Mouse (Mus musculus) kidney, postnatal 25 days (tissue): ENCODE data around the gene Gngt1.
A peak's percentile ranks its signal among the peaks of the same experiment; 100 is the strongest.

ENCODE experiments used
- DNase-seq, 2 experiments: peaks; one replicate each; pipeline ENCODE4 v3.0.0; 2021; ENCODE audit warnings: mixed read lengths in 2 of 2

Gene Gngt1

DNA sequence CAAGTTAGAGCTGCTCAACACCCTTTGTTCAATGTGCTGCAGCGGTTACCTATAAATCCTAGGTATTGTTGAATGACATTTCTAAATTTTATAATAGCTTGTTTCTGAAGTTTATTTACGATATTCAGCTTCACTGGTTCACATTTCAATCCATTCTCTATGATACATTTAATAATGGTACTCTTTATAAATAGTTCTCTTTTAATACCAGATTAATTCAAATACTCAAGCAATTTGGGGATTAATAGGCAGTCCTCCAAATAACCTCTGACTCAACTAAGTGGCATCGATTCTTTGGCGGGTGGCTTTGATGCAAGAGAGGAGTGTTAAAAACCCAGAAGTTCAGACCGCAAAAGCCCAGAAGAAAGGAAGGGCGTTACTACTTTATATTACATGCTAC, at the start of gene Gngt1:
Gene Gngt1 (plus strand): TSS at position 301 of the 400 bp plus-strand sequence.
- DNase-seq: no peak

GRCm38 (mm10) chr6:3954969-3955368, 38.6 kb upstream of the Gngt1 start:
- DNase-seq: no peak

- DNase-seq: peak; percentile 33 to 44
Measured at GRCm38 (mm10) chr6:3967676-3968626, 25.6 kb upstream of the Gngt1 start.

DNA sequence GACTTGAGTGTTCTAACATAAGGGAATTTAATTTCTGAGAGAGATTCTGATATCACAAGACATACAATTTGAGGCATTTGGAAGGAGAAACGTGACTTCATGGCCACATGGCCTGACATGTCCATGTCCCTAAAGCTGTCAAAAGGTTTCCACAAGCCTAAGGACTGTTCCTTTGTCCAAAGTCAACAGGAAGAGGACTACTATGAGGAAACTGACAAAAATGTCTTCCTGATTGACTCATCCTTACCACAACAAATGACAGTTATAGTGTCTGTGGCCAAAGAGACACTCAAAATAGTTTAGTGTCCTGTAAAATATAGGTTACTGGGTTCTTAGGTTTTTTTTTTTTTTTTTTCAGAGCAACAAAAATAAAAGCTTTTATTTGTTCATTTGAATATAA, 19.9 kb upstream of the Gngt1 start:
- no peak for DNase-seq

GRCm38 (mm10) chr6:3982661-3983284, 10.8 kb upstream of the Gngt1 start:
- no peak for DNase-seq

GRCm38 (mm10) chr6:3988750-3989149, 4.8 kb upstream of the Gngt1 start, which contains the start of gene Tfpi2:
TSS of gene Tfpi2 (minus strand) at chr6:3988919.
- peak in 1 of 2 experiments; percentile 57 for DNase-seq

DNA sequence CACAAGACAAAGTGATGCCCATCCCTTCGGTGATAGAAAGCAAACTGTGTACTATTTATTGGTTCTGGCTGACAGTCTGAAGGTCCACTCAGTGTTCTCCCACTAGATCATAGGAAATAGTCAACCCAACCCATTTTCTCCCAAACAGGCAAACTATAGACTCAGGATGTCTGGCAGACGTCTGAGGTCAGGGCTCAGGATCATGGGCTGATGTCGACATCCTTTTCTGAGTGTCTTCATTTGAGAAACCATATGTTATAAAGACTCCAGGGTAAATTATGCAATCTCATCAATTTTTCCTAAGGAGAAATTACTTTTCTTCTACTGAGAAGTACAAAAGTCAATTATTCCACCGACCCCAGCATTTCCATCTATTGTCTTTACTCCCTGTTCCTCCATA, 4.5 kb downstream of the Gngt1 start:
- DNase-seq: no peak

GRCm38 (mm10) chr6:3999296-3999695, 5.7 kb downstream of the Gngt1 start:
- DNase-seq: peak in 1 of 2 experiments; percentile 2

DNA sequence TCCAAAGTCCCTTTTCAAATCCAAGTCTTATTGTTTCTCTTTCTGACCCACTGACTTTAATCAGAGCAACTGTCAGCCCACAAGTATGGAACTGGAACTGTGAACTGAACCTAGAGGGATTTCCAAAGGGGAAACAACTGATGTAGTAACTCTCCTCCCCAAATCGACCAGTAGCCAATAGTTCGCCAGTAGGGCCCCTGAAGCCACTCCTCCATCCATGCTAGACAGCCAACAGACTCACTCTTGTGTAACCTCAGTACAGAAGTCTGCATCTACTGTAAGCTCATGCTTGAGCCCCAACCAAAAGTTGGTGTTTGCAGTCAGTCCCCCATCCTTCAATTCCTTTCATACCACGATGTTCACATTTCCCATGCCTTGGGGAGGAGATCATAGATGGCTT, 7.1 kb downstream of the Gngt1 start:
- DNase-seq: no peak

DNA sequence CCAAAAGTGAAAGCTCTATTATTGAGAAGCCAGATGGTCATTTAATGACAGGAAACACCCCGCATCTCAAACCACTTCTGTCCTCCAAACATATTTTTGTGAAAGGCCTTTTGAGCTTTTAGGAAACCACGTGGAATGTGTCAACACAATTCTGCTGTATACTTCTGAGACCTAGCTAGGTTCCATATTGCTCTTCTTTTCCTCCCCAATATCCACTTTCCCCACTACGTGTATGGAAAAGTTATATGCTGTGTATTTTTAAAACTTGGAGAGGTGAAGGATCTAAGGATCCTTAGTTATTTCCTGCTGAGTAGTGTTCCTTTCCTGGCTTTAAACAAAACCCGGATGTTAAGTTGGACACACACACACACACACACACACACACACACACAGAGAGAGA, 9.9 kb downstream of the Gngt1 start:
- DNase-seq: peak in 1 of 2 experiments; percentile 5

DNA sequence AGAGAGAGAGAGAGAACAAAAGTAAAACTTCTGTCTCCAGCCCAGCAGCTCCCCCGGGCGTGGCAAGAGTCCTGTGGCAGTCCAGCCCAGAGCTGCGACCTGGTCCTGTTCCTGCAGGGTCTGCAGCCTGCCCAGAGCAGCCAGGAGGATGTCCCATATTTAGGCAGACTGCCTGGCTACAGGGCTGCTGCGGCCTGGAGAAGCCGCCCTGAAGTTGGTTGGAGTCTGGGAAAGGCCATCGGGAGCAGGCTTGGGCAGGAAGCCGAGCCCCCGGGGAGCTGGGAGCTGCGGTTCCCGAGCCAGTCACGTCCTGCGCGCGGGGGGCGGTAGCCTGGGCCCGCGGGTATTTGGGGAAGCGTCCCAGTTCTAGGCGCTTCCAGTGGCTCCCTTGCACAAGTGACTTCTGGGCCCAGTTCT, 10.3 kb downstream of the Gngt1 start, which contains the start of gene Gng11:
Gene Gng11 (plus strand): TSS at position 15 of the 417 bp plus-strand sequence.
- peak; percentile 78 to 91 for DNase-seq

GRCm38 (mm10) chr6:4004808-4005207, 11.2 kb downstream of the Gngt1 start:
- DNase-seq: no peak

- peak in 1 of 2 experiments; percentile 7 for DNase-seq
Measured at GRCm38 (mm10) chr6:4008501-4009040, 15.0 kb downstream of the Gngt1 start.

GRCm38 (mm10) chr6:4009548-4009947, 16.0 kb downstream of the Gngt1 start:
- DNase-seq: peak; percentile 18 to 43

DNA sequence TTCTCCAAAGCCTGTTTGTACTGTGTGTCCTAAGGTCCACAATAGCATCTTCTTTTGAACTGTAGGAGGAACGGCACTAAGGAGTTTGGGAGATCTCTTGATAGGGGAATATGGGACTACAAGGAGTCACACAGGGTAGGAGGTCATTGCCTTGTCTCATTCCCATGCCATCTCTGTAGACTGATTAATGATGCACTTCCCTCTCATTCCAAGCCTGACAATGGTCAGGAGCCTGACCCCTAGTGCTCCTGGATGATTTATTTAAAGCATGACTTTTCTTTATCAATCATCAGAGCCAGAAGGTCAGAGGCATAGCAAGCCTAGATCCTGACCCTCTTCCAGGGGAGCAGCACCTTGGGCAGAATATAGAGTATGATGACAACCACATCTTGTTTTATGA, 29.1 kb downstream of the Gngt1 start:
- DNase-seq: peak; percentile 5 to 31

- no peak for DNase-seq
Measured at GRCm38 (mm10) chr6:4026367-4026766, 32.8 kb downstream of the Gngt1 start.

DNA sequence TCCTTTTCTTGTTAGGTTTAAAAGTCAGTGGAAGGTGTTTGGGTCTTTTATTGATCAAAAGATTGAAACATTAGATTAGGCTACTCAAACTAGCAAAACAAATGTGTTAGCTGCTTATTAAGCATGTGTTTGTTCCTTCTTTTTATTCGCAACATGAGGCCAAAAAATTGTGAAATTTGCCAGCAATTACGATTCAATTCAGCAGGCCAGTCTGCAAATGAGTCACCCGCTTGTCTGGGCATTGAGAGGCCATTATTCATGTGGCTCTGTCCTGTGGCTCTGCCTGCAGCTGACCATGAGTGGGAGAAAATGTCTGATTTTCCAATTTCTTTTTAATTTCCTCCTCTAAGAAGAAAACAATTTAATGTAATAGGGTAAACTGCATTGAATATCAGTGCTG, 37.4 kb downstream of the Gngt1 start:
- no peak for DNase-seq

DNA sequence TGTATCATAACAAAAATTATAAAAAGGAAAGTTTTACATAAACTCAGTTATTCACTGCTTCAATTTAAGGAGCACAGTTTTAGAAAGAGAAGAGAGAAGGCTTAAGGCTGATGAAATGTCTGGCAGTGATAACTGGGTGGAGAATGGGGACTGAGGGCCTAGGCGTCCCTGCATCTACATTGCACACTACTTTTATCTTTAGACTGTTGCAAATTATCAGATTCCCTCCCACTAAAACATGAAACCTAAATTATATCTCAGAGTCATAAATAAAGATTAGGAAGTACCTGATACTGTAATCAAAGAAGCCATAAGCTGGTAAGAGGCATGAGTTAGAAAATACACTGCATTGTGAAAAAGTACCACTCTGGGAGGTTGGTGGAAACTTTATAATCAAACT, 48.2 kb downstream of the Gngt1 start:
- no peak for DNase-seq
